Mouse (Mus musculus): ENCODE measurements around the gene Tram2. TPM values are rescaled to one million over a fixed set of nuclear protein-coding genes. Genes with fewer than 3 reads are reported as not detected.

Tram2 gene
- total RNA-seq, 2 experiments from 2014 or later: 0.94 to 1.2 TPM

GRCm38 (mm10) chr1:21067536-21068221 lies 11.3 kb downstream of the Tram2 start:
- no peak for DNase-seq

- no peak for DNase-seq
Measured at GRCm38 (mm10) chr1:21064153-21064552, 14.9 kb downstream of the Tram2 start.

- no peak for DNase-seq
Measured at GRCm38 (mm10) chr1:21059385-21060109, 19.5 kb downstream of the Tram2 start.

GRCm38 (mm10) chr1:21053009-21053408 lies 26.0 kb downstream of the Tram2 start:
- DNase-seq: peak in 1 of 2 experiments; percentile 13

DNA sequence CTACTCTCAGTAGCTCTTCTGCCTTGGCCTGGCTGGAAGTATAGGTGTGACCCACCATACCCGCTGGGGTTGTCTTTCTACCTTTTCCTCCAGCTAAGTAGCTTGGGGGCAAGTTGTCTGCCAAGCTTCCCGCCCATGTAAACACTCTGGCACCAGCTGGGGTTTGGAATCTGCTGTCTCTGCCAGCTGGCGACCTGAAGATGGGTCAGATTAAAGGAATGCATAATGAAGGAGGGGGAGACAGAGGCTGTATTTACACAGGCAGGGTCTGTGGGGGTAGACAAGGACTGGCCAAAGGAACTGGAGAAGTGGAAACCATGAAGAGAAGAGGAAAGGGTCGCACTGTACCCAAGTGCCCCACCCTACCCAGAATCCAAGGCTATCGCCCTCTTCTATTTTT lies 26.4 kb downstream of the Tram2 start:
- DNase-seq: peak in 1 of 2 experiments; percentile 9

- no peak for DNase-seq
Measured at GRCm38 (mm10) chr1:21052132-21052545, 26.9 kb downstream of the Tram2 start.

- DNase-seq: no peak
Measured at GRCm38 (mm10) chr1:21049005-21049404, 30.0 kb downstream of the Tram2 start.

DNA sequence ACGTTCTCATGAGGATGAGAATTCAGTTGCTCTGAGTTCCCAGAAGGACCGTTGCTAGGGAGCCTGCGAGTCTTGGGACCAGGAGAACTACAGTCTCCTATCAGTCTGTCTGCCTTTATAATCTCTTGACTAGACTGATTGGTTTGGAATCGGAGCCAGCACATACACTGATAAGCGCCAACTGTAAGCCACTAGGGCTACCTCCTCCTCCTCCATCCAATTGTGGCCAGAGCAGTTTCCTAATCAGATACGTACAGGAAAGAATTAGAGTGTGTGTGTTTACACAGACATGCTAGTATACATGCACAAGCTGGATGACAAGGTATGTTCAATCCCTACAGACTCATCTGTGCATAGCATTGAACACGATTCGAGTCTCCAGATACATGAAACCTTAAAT lies 30.6 kb downstream of the Tram2 start:
- no peak for DNase-seq

- no peak for DNase-seq
Measured at GRCm38 (mm10) chr1:21042461-21042860, 36.6 kb downstream of the Tram2 start.

- no peak for DNase-seq
Measured at GRCm38 (mm10) chr1:21040610-21041326, 38.3 kb downstream of the Tram2 start.

- no peak for DNase-seq
Measured at GRCm38 (mm10) chr1:21040173-21040572, 38.9 kb downstream of the Tram2 start.

- DNase-seq: no peak
Measured at GRCm38 (mm10) chr1:21039564-21039963, 39.5 kb downstream of the Tram2 start.

GRCm38 (mm10) chr1:21037881-21038601 lies 41.0 kb downstream of the Tram2 start:
- no peak for DNase-seq

- DNase-seq: no peak
Measured at GRCm38 (mm10) chr1:21035878-21036277, 43.2 kb downstream of the Tram2 start.

DNA sequence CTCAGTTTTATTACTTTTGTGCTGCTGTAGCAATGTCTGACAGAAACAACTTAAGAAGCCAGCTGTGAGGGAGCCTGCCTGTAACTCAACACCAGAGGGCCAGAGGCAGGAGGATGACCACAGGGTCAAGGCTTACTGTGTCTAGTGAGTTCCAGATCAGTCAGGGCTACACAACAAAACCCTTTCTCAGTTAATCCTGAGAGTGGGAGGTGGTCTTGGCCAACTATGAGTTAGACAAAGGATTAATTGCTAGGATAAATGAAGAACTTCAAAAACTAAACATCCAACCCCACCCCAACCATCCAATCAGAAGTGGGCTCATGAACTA lies 45.3 kb downstream of the Tram2 start:
- no peak for DNase-seq

DNA sequence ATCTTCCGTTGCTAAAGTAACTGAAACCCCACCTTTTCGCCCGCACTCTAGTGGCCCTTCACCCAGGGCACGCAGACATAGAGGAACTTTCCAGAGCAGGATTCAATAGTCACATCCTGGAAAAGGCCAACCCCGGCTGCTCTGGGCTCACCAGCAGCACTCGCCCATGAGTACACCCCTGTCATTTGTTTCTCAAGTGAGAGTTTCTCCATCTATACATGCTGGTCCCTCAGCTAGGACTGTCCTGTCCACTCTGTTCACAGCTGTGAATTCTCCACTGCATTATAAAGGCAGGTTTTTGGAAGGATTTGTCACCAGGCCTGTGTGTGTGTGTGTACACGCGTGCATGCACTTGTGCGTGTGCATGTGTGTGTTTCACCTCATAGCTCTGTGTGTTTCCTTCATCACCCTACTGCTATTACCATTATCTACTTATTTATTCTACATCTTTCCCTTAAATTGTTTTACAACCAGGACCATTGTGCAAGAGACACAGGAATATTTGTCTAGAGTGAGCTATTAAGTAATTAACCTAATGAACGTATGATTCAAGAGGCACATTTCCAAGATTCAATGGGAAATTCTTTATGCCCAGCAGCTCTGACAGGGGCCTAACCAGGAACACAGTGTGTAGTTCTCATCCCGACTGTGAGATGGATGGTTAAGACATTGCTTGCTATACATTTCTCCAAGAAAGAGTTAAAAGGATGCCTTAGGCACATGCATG lies 45.8 kb downstream of the Tram2 start:
- DNase-seq: no peak

GRCm38 (mm10) chr1:21031650-21032049 lies 47.4 kb downstream of the Tram2 start:
- DNase-seq: no peak

- DNase-seq: no peak
Measured at GRCm38 (mm10) chr1:21029000-21029399, 50.0 kb downstream of the Tram2 start.

DNA sequence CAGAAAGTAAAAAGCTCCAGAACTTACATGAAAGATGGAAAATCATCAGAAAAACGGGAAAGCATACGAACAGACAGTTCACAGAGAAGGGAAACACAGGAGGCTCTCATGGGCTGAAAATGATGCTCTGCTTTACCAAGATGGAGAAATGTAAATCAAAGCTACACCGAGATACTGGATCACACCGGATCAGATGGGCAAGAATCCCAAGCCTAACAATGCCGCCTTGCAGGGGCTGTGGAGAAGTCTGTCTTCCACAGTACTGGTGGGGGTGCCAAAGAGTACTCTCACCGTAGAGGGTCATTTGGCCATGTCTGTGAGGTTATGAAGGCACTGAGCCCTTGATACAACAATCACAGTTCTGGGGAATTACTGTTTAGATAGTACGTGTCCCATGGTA lies 52.5 kb downstream of the Tram2 start:
- no peak for DNase-seq

DNA sequence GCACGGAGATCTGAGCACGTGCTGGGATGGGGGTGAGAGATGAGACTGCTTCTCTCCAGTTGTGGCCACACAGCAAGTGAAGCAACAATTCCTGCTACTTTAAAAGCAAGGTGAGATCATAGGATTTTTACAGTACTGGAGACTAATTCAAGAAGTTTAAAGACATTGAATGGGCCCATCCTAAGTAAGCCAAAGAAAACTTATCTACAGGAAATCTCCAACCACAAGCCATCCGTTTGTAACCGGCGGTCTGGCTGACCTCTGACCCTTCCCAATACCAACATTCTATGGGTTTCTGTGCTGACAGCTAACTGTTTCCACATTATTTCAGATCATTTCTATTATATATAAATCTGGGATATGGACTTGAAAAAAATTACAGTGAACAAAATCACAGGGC lies 53.8 kb downstream of the Tram2 start:
- DNase-seq: no peak

DNA sequence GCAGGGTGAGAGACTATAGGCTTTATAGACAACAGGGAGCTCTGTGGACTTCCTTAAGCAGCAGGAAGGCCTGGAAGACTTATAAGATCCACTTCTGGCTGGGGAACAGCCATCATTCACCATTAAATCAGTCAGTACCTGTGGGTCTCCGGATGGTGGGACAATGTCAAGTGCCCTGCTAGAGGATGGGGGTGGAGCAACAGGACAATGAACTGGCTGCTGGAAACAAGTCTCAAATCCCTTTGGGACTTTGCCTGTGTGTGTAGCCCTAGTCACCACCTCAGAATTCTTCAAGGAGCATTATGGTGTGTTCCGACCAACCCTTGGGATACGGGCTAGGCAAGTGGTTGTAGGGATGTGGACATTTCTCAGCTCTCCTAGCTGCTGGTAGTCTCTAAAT lies 55.9 kb downstream of the Tram2 start:
- DNase-seq: no peak

DNA sequence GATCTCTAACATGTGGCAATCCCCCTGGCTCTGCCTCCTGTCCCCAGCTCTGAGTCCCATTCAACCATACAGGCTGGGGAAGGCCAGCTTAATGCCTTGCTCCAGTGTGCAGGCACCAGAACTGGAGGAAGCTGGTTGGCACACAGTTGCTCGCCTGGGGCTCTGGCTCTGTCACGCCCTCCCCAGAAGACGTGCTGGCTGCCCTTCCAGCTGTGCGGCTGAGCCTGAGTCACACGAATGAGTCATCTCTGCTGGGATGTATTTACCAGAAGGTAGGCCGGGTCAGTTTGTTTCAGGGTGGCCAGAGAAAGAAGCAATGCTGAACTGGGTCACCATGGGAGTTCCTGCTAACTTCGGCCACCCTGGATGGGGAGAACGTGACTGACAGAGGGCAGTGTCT lies 64.6 kb downstream of the Tram2 start:
- DNase-seq: no peak
